Mouse (Mus musculus) frontal cortex, postnatal 10 days (tissue): ENCODE measurements around the gene Spata31d1a.
"Not testable (repeated sequence)": the region's sequence is repeated elsewhere in the genome, so short reads cannot be mapped to it uniquely, and the experiment has no call there.

Experiments
- DNase-seq, 2 experiments: peaks; one replicate each; pipeline ENCODE4 v3.0.0; 2022; ENCODE audit warnings: low spot score in 2 of 2, mixed read lengths in 1 of 2

Gene Spata31d1a

GRCm38 (mm10) chr13:59703514-59703913, 6.6 kb downstream of the Spata31d1a start:
- no peak for DNase-seq

DNA sequence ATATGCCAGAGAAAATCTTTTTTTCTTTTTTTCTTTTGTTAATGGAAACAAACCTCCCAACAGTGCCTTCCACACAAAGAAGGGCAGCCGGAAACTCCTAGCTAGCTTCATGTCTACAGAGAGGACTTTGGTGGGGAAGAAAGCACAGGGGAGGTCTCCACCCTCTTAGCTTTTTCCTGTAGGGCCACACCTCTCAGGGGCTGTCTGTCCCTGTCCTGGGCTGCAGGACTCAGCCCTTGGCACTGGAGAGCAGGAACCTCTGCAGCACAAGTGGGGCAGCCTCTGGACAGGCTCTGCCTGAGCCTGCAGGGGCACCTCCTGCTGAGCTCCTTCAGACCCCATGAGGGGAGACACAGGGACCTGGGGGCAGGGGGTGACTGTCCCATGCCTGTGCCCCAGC, 10.0 kb downstream of the Spata31d1a start:
- not testable (repeated sequence) for DNase-seq

DNA sequence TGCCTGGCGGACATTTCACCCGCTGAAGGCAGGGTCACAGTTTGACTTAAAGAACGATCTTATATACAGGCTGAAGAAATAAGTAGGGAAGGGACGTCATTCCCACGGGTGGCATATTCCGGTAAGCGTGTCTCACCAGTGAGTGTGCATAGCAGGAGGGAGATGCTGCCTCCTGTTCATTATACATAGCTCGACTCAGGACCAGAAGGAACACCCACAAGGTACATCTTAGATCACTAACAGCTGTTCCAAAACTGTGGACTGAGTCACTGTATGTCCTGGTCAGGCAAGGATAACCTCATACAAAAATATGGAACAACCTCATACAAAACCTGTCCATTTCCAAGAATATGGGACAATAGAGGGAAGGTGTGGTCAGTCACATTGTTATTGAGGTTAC, 11.0 kb downstream of the Spata31d1a start:
- no peak for DNase-seq

GRCm38 (mm10) chr13:59695781-59696180, 14.3 kb downstream of the Spata31d1a start:
- DNase-seq = no peak

DNA sequence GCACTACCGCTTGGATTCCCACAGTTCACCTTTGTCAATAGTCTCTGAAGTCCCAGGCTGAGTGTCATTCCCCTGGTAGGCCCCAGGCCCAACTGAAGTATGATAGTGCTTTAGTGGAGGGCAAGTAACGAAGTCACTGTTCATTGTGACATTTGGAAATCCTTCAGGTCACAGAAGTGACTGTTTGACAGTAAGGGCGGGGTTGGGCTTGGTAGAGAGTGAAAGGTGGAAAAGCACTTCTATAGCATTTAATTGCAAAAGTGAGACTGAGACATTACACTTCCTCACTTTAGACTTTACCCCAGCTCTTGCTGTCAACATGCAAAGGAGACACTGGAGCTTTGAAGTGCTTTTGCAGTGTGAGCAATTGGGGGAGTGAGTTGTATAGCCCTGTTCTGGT, 16.1 kb downstream of the Spata31d1a start, which contains the start of gene 4921517D22Rik:
Gene 4921517D22Rik, minus strand, starts transcription at position 101 of the 400 bp plus-strand sequence.
- no peak for DNase-seq

GRCm38 (mm10) chr13:59691478-59691877, 18.7 kb downstream of the Spata31d1a start:
- DNase-seq = no peak

- DNase-seq = no peak
Observed at GRCm38 (mm10) chr13:59690576-59690975, 19.6 kb downstream of the Spata31d1a start.

- no peak for DNase-seq
Observed at GRCm38 (mm10) chr13:59689843-59690242, 20.3 kb downstream of the Spata31d1a start.

DNA sequence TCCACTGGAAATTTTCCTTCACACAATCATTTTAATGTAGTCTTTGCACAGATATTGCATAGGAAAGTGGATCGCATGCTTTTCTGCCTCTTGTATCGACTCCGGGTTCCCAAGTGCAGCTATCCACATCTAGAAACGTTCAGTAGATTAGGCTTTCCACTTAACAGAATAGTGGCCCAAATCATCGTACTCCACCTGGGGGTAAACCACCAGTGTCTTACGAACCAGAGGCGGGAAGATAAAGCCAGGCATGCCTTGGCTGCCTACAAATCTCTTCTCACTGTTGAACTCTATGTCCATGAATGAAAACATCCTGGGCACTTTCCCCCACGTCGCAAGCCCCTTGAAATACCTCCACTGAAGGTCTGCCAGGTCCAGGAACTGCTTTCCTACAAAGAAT, 20.8 kb downstream of the Spata31d1a start:
- no peak for DNase-seq

- DNase-seq = no peak
Observed at GRCm38 (mm10) chr13:59688338-59688770, 21.8 kb downstream of the Spata31d1a start.

GRCm38 (mm10) chr13:59685236-59685635, 24.9 kb downstream of the Spata31d1a start:
- no peak for DNase-seq

- no peak for DNase-seq
Observed at GRCm38 (mm10) chr13:59682629-59683028, 27.5 kb downstream of the Spata31d1a start.

- no peak for DNase-seq
Observed at GRCm38 (mm10) chr13:59679908-59680307, 30.2 kb downstream of the Spata31d1a start.

GRCm38 (mm10) chr13:59679306-59679705, 30.8 kb downstream of the Spata31d1a start:
- DNase-seq = no peak

GRCm38 (mm10) chr13:59676316-59677229, 33.6 kb downstream of the Spata31d1a start:
- DNase-seq = no peak

DNA sequence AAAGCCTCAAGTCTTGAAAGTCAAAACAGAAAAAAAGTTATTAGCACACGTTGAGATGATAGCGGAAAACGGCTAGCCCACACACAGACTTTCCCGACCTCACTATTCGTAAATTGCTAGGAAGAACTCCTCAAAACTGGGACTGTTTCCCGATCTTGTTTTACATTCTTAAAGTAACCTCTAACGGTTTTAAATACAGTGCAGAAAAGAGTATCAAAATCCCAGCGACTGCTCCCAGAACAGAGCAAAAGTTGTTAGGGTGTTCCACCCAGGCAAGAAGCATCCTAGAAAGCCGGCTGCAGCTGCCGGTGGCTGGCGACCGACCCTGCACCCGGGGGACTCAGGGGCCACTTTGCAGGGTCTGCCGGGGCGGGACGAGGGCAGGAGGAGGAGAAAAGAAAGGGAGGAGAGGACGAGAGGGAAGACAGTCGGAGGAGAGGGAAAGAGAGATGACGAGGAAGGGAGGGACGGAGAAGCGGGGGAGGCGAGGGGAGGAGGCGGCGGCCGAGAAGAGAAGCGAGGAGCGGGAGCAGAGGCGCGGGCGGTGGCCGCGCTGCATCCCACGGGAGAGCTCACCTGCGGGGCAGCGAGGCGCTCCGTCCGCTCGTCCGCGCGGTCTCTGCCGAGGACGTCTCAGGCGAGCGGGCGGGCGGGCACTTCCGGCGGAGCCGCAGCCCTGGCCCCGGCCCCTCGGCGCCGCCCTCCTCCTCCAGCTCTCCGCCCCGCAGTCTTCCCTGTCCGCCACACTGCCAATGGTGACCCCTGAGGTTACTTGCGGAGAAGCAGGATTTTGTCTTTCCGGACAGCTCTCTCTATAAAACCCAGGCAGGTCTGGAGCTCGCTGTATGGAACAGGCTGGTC, 34.7 kb downstream of the Spata31d1a start, which contains the start of gene Golm1:
Gene Golm1, minus strand, starts transcription at position 661 of the 861 bp plus-strand sequence.
- peak in 1 of 2 experiments; percentile 57 for DNase-seq

- DNase-seq = peak in 1 of 2 experiments; percentile 18
Observed at GRCm38 (mm10) chr13:59674761-59675150, 35.4 kb downstream of the Spata31d1a start.

DNA sequence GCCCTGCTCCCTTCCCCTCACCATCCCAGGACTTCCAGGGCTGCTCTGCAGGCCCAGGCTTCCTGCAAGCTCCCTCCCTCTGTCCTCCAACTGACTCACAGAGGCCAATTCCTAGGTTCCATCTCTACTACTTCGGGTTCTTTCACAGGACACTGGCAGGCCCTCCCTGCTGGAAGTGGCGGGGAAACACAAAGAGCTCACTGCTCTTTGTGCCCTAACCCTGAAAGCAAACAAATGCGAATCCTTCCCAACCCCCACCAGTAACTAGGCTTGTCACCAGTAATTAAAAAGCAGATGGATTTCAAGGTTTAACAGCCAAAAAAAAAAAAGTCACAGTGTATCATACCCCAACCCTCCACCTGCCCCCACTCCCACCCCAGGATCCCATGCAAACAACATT, 35.9 kb downstream of the Spata31d1a start:
- no peak for DNase-seq

GRCm38 (mm10) chr13:59673597-59673996, 36.5 kb downstream of the Spata31d1a start:
- no peak for DNase-seq

DNA sequence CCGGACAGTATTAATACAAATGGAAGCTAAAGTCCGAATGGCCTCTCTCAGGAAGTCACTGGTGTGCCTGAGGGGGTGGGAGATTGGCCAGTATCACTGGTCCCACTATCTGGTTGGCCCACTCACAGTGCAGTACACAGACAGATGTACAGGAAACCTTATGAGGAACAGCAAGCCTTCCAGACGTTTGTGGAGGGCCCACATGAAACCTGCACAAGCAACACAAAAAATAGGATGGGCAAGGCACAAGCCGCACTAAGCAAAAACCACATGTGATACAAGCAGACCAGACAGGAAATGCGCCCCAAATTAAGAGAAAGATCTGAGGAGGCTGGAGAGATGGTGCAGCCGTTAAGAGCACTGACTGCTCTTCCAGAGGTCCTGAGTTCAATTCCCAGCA, 37.9 kb downstream of the Spata31d1a start:
- no peak for DNase-seq

DNA sequence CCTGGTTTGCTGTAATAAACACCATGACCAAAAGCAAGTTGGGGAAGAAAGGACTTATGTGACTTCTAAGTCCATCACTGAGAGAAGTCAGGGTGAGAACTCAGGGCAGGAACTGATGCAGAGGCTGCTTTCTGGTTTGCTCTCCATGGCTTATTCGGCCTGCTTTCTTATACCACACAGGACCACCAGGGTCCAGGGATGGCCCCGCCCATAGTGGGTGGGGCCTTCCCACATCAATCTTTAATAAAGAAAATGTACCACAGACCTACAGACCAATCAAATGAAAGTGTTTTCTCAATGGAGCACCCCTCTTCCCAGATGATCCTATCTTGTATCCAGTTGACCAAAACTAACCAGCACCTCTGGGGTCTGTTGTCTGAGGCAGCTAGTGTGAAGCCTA, 38.6 kb downstream of the Spata31d1a start:
- DNase-seq = no peak

GRCm38 (mm10) chr13:59669946-59670345, 40.2 kb downstream of the Spata31d1a start:
- no peak for DNase-seq
